Mouse (Mus musculus) thymus, adult 2 months (tissue): ENCODE data around the gene Clmp. TPM values are rescaled to one million over a fixed set of nuclear protein-coding genes. Genes with fewer than 3 reads are reported as not detected.

Experiments used
- DNase-seq: peaks from one replicate; pipeline ENCODE4 v3.0.0; 2021
- H3K27ac ChIP-seq: fragments of 200-500 bp; 2 replicates; pipeline ENCODE4 v1.5.1; 2012; ENCODE audit warnings: low read length, control low read depth; ENCODE audit not compliant: control insufficient read depth, insufficient read depth
- H3K27me3 ChIP-seq: fragments of 200-500 bp; 2 replicates; pipeline ENCODE4 v1.6.1; 2012; ENCODE audit warnings: mild to moderate bottlenecking, low read length, moderate library complexity, mixed read lengths; ENCODE audit not compliant: control insufficient read depth, insufficient read depth
- H3K36me3 ChIP-seq: fragments of 200-500 bp; 2 replicates; pipeline ENCODE4 v1.6.1; 2012; ENCODE audit warnings: mild to moderate bottlenecking, low read length, moderate library complexity; ENCODE audit not compliant: control insufficient read depth, insufficient read depth
- H3K4me1 ChIP-seq: fragments of 200-500 bp; replicated peaks from 2 replicates; pipeline ENCODE4 v1.6.1; 2012; ENCODE audit warnings: low read length; ENCODE audit not compliant: control insufficient read depth, insufficient read depth
- H3K4me3 ChIP-seq: fragments of 200-500 bp; 2 replicates; pipeline ENCODE4 v1.5.1; 2012; ENCODE audit warnings: mild to moderate bottlenecking, low read length, control low read depth, moderate library complexity; ENCODE audit not compliant: control insufficient read depth, insufficient read depth
- CTCF ChIP-seq: fragments of 200-500 bp; IDR thresholded peaks from 2 replicates; pipeline ENCODE4 v1.5.1; 2012; ENCODE audit warnings: mild to moderate bottlenecking, control low read depth, low read length, moderate library complexity, borderline replicate concordance; ENCODE audit not compliant: control insufficient read depth, poor library complexity, insufficient read depth; ENCODE audit errors: extremely low read depth
- POLR2A ChIP-seq: fragments of 200-500 bp; IDR thresholded peaks from 2 replicates; pipeline ENCODE4 v1.6.1; 2012; ENCODE audit warnings: mild to moderate bottlenecking, low read length, control low read depth, moderate library complexity; ENCODE audit not compliant: control insufficient read depth, poor library complexity, insufficient read depth; ENCODE audit errors: extremely low read depth
- WGBS: fragments of 180-500 bp; shearing (Covaris S2); methylation state at CpG from one replicate; pipeline ENCODE4 v1.1.7; 2018; 5-methylcytosine and 5-hydroxymethylcytosine counted together
- polyA plus RNA-seq: library from polyadenylated mRNA; depleted of rRNA; stranded (reverse); fragments of >200 nt; gene quantifications from 2 replicates; pipeline ENCODE4 v1.2.3, GENCODE M21; 2012

The Clmp gene
- polyA plus RNA-seq, 1 experiment, result 1.1 TPM

GRCm38 (mm10) chr9:40671323-40671930 lies 14.3 kb upstream of the Clmp start:
- TF ChIP-seq POLR2A, result no peak
- TF ChIP-seq CTCF, result no peak
- WGBS, result 67% methylated on average over 4 of the region's 4 CpGs
- H3K4me3 ChIP-seq, result no peak overlapping the region
- H3K27me3 ChIP-seq, result no peaks in the 10 kb centered on the region
- no peak overlapping the region for H3K27ac ChIP-seq
- no peaks in the 10 kb centered on the region for H3K36me3 ChIP-seq
- no peaks in the 10 kb centered on the region for H3K4me1 ChIP-seq
- DNase-seq, result no peak

GRCm38 (mm10) chr9:40675203-40675958 lies 10.4 kb upstream of the Clmp start:
- H3K27me3 ChIP-seq, result no peaks in the 10 kb centered on the region
- no peak overlapping the region for H3K4me3 ChIP-seq
- no peaks in the 10 kb centered on the region for H3K4me1 ChIP-seq
- no peak overlapping the region for H3K27ac ChIP-seq
- no peak for TF ChIP-seq CTCF
- no peak for TF ChIP-seq POLR2A
- no peaks in the 10 kb centered on the region for H3K36me3 ChIP-seq
- DNase-seq, result no peak
- 89% methylated on average over 12 of the region's 12 CpGs for WGBS

DNA sequence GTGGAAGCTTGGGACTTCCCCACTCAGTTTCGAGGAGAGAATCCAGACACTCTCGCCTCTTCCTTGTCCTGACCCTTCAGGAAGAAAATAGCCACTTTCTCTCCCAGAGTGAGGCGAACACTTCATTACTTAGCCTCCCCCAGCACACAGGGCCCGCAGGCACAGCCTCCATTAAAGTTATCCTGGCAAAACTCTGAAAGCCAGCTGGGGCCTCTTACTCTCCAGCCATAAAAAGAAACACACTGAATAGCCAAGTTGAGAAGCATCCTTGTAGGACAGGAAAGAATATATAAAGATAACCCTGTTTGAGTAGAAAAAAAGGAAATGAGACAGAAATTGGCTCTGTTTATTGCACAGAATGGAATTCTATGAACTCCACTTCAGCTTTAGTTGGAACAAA lies 7.1 kb upstream of the Clmp start:
- TF ChIP-seq CTCF (no peak), POLR2A (no peak)
- Histone ChIP-seq H3K4me3 (no peak overlapping the region), H3K27me3 (no peaks in the 10 kb centered on the region), H3K4me1 (no peaks in the 10 kb centered on the region), H3K36me3 (no peaks in the 10 kb centered on the region), H3K27ac (no peak overlapping the region)
- 92% methylated on average over 4 of the region's 4 CpGs for WGBS
- DNase-seq, result no peak

DNA sequence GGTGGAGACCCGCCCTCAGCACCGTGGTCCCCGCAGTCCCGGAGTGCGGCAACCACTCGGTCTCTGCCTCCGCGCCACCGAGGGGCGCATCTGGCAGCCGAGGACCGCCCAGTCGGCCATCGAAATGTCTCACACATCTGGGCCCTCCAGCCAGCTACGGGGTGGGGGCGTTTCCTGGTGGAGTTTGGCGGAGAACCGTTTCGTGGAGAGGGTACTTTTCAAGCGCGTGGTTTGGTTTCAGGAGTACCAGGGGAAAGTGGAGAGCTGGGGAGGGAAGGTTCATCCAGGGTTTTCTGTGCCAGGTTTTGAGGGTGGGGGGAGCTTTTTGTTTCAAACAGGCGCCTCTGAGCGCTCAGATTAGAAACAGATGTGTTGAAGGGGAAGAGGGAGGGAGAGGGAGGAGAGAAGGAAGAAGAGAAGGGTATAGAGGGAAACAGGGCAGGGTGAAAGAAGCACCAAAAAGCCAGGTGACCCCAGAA lies 698 bp downstream of the Clmp start:
- DNase-seq, result no peak
- Histone ChIP-seq H3K36me3 (no peaks in the 10 kb centered on the region), H3K27me3 (no peaks in the 10 kb centered on the region; the same call in 1 of the 2 replicates), H3K4me3 (peak overlapping the region; percentile 9; the same call in 1 of the 2 replicates), H3K4me1 (no peaks in the 10 kb centered on the region), H3K27ac (no peak overlapping the region)
- WGBS, result 3% methylated on average over 23 of the region's 23 CpGs
- TF ChIP-seq CTCF (no peak), POLR2A (no peak)

- 87% methylated on average over 5 of the region's 5 CpGs for WGBS
- Histone ChIP-seq H3K4me1 (no peaks in the 10 kb centered on the region), H3K4me3 (no peak overlapping the region), H3K36me3 (no peaks in the 10 kb centered on the region), H3K27ac (no peak overlapping the region), H3K27me3 (no peaks in the 10 kb centered on the region; the same call in 1 of the 2 replicates)
- no peak for TF ChIP-seq POLR2A
- no peak for TF ChIP-seq CTCF
- DNase-seq, result no peak
Measured at GRCm38 (mm10) chr9:40687053-40687452, 1.3 kb downstream of the Clmp start.

- H3K27ac ChIP-seq, result no peak overlapping the region
- H3K27me3 ChIP-seq, result no peaks in the 10 kb centered on the region; the same call in 1 of the 2 replicates
- H3K36me3 ChIP-seq, result no peaks in the 10 kb centered on the region
- TF ChIP-seq POLR2A (no peak), CTCF (no peak)
- no peak for DNase-seq
- no peaks in the 10 kb centered on the region for H3K4me1 ChIP-seq
- no peak overlapping the region for H3K4me3 ChIP-seq
- 89% methylated on average over 3 of the region's 3 CpGs for WGBS
Measured at GRCm38 (mm10) chr9:40687553-40687952, 1.8 kb downstream of the Clmp start.
